8 mouse cellular contexts compared by ENCODE assay signal in the genomic region with DNA sequence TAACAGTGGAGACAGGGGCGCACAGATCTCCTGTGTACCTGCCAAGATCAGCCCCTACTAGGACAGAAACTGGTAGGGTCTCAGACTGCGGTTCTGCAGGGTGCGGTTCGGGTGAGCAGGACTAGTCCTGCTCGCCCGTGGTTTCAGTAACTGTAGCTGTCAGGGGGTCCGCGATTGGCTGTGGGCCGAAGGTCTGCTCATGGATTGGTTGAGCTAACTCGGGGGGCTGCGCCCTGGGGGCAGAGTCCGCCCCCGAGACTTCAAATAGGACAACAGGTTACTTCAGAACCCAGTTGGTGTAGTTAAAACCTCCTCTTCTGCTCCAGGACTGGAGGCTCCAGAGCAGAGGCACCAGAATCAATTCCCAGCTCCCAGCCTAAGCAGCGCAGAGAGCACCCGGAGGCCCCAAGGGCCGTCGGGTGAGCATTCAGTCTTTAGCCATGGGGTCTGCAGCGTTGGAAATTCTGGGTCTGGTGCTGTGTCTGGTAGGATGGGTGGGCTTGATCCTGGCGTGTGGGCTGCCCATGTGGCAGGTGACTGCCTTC. TPM values are rescaled to one million over a fixed set of nuclear protein-coding genes. Genes with fewer than 3 reads are reported as not detected.
DNase-seq lines count a peak whose midpoint lies in the region; ATAC-seq lines count a peak whose summit lies in the region.

A gene (plus strand): TSS at position 292 of the 545 bp plus-strand sequence.

- peak; percentile 9 to 21 for DNase-seq in spleen, postnatal 36 days (ENCODE audit: low spot score in 2 of 2)
- DNase-seq in spleen, postnatal 14 days (ENCODE audit: low spot score in 2 of 2), result no peak
- DNase-seq in heart, postnatal 36 days, result peak; percentile 48 to 57
- DNase-seq in left cerebral cortex, adult 8-10 months (ENCODE audit: low spot score in 2 of 2), result no peak
- peak; percentile 93 for DNase-seq in lung, postnatal 36 days
- no peak for DNase-seq in cerebellum, adult 11 months
- no peak for DNase-seq in right cerebral cortex, postnatal 10 days (ENCODE audit: low spot score in 2 of 2)

- peak; percentile 31; the same call in 1 of the 2 replicates for ATAC-seq in forebrain, embryonic 12.5 days (ENCODE audit: low FRiP score)

- H3K4me1 ChIP-seq in forebrain, embryonic 12.5 days, result peaks cover 20% of the 10 kb centered on the region

- intact Hi-C loops in heart, postnatal 36 days (cut with DNase I), result loop anchor here (1.0 to 5.0 kb wide), 2 partner anchors 43 to 79 kb away; no protein-coding TSS in a partner anchor

- H3K4me3 ChIP-seq in forebrain, embryonic 12.5 days (replicated peaks), result peak within 1 kb of the TSS; percentile 40

- H3K36me3 ChIP-seq in forebrain, embryonic 12.5 days (replicated peaks), result peaks cover 14% of the 10 kb centered on the region

- 5% methylated on average over 19 of the region's 19 CpGs for WGBS in forebrain, embryonic 12.5 days

- peak within 1 kb of the TSS; percentile 50 for H3K4me2 ChIP-seq in forebrain, embryonic 12.5 days

- H3K27me3 ChIP-seq in forebrain, embryonic 12.5 days, result peaks cover 61% of the 10 kb centered on the region

- H3K27ac ChIP-seq in forebrain, embryonic 12.5 days, result no peak within 1 kb of the TSS

- H3K9me3 ChIP-seq in forebrain, embryonic 12.5 days, result no peaks in the 10 kb centered on the region

- peak within 1 kb of the TSS; percentile 17; the same call in 1 of the 2 replicates for H3K9ac ChIP-seq in forebrain, embryonic 12.5 days

RNA-seq across cellular contexts. Expression of the gene that starts here (rescaled TPM):
- polyA plus RNA-seq in forebrain, embryonic 12.5 days (2016; fragmentation: Nextera tagmentation; extraction: Ambion mirVana), result 24.4 and 24.7 TPM in 2 replicates
- total RNA-seq in heart, postnatal 36 days (2021), result 10 to 100 TPM; 37.2 to 45.9 TPM
- total RNA-seq in left cerebral cortex, adult 8-10 months (2022), result 10 to 100 TPM; 33.1 to 37.2 (median 35.2) TPM

Comparison
In these comparisons a context has a peak if more than half of its experiments do, and no peak if none do; other contexts are left out.
1. DNase-seq: peak in spleen, postnatal 36 days (2 of 2), heart, postnatal 36 days (2 of 2) and lung, postnatal 36 days (single experiment); none in spleen, postnatal 14 days (0 of 2), left cerebral cortex, adult 8-10 months (0 of 2), cerebellum, adult 11 months (single experiment) and right cerebral cortex, postnatal 10 days (0 of 2).